Mouse (Mus musculus): Measurements from ENCODE around the gene Gm10309. TPM values are rescaled to one million over a fixed set of nuclear protein-coding genes. Genes with fewer than 3 reads are reported as not detected.

Gene Gm10309
- total RNA-seq, 1 experiment from 2014 or later = not detected

DNA sequence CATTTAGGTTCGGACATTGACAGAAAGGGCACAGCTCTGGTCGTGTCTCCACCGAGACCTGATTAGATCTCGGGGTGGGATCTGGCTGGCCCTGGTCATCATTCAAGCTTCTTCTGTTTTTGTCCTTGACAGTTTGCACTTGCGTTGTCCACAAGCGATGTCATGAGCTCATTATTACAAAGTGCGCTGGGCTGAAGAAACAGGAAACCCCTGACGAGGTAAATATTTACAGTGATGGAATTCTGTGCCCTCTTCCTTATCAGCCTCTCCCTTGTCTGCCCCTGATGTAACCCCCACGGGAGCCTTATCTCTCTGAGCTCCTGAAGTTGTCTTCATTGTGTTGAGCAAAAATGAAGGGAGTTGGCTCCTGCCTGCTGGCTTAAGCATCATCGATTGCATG, 28.4 kb downstream of the Gm10309 start:
- no peak for DNase-seq

DNA sequence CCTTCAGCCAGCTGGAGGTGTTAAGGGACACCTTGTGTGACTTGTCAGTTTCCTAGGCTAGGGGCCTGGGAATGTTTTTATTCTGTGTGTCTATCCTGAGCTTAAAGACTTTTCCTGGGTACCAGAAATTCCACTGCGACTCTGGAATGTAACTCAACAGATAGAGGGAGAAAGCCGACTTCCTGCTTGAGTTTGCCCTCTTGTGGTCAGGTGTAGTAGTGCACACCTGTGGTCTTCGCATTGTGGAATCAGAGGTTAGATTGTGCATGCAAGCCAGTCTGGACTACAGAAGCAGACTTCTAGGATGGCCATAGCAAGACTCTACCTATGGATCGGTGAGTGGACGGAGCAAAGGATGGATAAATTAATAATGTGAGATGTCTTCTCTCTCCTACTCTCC, 33.3 kb downstream of the Gm10309 start:
- DNase-seq = peak; percentile 42

DNA sequence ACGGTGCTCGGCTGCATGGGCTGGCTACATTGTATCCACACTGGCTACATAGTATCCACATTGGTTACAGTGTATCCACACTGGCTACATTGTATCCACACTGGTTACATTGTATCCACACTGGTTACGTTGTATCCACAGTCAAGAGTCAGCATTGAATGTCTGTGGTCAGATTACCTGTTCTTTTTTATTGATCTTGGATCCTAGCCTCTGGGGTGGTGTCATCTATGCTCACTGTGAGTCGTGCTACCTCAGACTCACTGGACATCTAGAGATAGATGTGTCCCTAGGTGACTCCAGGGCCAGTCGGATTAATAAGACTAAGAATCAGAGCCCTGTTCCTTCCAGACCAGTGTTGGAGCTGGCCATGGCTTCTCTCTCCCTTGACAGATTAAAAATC, 34.9 kb downstream of the Gm10309 start:
- DNase-seq = no peak

DNA sequence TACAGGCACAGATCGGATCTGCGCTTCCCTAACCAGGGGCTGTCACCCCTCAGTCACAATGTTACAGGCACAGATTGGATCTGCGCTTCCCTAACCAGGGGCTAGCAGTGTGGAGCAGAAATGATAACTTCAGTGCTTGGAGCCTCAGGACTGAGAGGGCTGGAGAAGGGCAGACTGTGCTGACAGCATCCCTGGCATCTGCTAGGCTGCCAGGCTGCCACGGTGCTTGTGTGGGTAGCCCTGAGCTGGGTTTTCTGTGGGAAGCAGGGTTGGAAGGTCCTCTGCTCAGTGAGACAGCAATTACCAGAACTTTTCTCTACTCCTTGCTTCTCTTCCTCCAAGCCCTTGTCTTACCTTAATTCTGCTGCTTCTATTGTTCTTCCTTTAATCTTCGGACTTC, 37.1 kb downstream of the Gm10309 start:
- DNase-seq = no peak

- DNase-seq = no peak
Measured at GRCm38 (mm10) chr17:86467291-86467898, 37.6 kb downstream of the Gm10309 start.

GRCm38 (mm10) chr17:86466871-86467270, 38.2 kb downstream of the Gm10309 start:
- no peak for DNase-seq

- DNase-seq = no peak
Measured at GRCm38 (mm10) chr17:86466412-86466811, 38.6 kb downstream of the Gm10309 start.

DNA sequence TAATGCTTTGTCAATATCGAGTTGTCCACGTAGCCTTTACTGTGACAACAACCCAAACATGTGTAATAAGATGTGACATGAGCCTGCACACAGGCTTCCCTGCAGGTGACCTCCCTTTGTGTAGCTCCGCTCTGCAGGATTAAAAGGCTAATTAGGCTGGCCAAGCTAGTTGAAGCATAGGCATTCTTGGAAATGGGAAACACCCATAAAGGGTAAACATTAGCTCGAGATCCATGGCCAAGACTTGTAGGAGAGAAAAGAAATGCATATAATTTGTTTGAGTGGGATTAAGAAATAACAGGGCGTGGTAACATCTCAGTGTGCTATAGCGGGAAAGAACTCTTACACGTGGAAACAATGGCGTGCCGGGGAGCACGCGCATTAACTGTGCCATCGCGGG, 39.2 kb downstream of the Gm10309 start:
- no peak for DNase-seq

- no peak for DNase-seq
Measured at GRCm38 (mm10) chr17:86464689-86465363, 40.2 kb downstream of the Gm10309 start.

GRCm38 (mm10) chr17:86464197-86464596, 40.8 kb downstream of the Gm10309 start:
- DNase-seq = no peak

- peak; percentile 49 for DNase-seq
Measured at GRCm38 (mm10) chr17:86463369-86463768, 41.7 kb downstream of the Gm10309 start.

DNA sequence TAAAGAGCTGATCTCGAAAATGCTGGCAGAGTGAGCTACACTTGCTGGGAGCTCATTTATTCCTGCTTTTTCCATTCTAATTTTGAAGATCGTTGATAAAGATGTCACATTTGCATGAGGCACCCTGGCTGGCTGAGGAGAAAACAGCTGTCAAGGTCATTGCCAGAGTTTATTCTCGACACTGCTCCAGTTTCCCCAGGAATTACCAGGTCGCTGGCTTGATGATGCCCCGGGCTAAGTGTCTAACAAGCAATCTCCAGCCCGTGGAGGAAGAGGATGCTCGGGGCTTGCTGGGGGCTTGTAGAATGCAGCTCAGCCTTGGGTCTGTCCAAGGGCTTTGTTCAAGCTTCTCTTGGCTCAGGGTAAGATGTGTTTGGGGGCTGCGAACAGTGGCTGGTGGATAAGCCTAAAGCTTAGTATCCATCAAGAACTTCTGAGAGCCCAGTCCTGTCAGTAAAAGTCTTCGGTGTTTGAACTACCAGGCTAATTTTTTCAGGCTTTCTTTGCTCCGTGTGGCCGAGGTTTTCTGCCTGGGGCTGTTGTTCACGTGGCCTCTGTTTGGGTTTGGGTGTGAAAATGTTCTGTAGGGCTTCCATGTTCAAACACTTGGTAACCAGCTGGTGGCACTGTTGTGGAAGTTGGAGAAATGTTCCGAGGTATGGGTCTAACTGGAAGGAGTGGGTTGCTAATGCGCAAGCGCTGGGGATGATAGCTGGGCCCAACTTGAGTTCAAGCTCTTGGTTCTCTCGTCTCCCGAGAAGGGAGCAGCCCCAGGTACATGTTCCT, 44.2 kb downstream of the Gm10309 start:
- DNase-seq = no peak

DNA sequence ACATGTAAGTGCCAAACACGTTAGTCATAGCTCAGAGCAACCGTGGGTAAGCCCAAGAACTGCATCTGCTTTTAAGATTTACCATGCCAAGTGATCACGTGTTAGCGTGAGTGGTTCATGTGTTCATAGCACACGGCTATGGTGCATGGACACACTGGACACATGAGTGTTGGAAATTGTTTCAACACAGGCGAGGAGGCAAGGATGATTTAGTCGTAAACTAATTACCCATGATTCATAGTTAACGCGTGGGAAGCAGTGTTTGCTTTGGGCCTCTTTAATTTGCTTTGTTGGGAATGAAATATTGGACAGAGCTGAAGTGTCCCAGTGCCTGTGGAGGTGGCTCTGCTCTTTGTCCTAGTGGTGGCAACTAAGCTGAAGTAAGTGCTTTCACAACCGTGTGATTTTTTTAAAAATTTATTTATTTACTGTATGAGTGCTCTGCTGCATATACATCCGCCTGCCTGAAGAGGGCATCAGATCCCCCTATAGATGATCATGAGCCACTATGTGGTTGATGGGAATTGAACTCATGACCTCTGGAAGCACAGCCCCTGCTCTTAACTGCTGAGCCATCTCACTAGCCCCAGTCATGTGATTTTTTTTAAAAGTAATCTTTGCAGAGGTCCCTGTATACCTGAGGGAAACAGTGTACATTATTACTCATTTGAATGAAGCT, 46.6 kb downstream of the Gm10309 start:
- DNase-seq = no peak

- DNase-seq = peak; percentile 30
Measured at GRCm38 (mm10) chr17:86456512-86456911, 48.5 kb downstream of the Gm10309 start.

GRCm38 (mm10) chr17:86454351-86454706, 50.7 kb downstream of the Gm10309 start:
- no peak for DNase-seq

DNA sequence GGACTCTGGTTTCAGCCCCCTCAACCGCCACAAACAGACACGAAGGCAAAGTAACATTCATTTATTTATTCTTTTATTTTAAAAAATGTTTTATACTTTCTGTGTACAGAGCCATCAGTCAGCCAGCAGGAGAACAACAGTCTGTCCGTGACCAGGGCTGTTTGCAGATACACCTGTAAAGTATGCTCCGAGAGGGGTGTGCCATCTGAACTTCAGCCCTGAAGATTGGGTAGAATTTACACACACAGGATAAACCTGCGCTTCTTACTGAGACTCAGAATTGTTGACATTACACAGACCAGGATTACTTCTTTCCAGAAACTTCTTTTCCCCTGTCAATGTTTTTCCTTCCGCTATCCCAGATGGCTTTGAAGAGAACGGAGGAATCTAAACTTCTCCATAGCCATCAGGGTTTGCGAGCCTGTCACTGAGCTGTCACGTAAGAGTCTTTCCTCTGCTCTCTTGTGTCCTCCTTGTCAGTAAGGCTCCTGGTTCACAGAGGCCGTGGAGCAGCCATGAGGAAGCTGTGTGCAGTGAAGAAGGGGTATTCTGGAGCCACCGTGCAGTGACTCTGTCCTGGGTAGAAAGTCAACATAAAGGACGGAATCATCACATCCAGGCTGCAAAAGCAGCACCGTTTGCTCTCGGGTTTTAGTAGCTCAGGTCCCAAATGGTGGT, 51.2 kb downstream of the Gm10309 start:
- DNase-seq = no peak

- no peak for DNase-seq
Measured at GRCm38 (mm10) chr17:86452934-86453333, 52.1 kb downstream of the Gm10309 start.

Other genes with a start within 250 kb of the Gm10309 start
- gene Epas1, start 248.5 kb upstream of the Gm10309 start, total RNA-seq (2021) = 226 TPM in 2 replicates

All from adrenal gland, postnatal 14 days (tissue).